Mouse (Mus musculus) embryonic fibroblast, embryonic 13.5 days (primary cell): ENCODE results near the gene Gpr174.

Source experiments
- CTCF ChIP-seq: IDR thresholded peaks from 2 replicates; pipeline ENCODE4 v1.5.1; 2011; ENCODE audit warnings: mild to moderate bottlenecking, control low read depth, low read length, moderate library complexity, borderline replicate concordance; ENCODE audit not compliant: insufficient read depth
- POLR2A ChIP-seq: IDR thresholded peaks from 2 replicates; pipeline ENCODE4 v1.6.1; 2011; ENCODE audit warnings: low read depth, mild to moderate bottlenecking, control low read depth, low read length, moderate library complexity

DNA sequence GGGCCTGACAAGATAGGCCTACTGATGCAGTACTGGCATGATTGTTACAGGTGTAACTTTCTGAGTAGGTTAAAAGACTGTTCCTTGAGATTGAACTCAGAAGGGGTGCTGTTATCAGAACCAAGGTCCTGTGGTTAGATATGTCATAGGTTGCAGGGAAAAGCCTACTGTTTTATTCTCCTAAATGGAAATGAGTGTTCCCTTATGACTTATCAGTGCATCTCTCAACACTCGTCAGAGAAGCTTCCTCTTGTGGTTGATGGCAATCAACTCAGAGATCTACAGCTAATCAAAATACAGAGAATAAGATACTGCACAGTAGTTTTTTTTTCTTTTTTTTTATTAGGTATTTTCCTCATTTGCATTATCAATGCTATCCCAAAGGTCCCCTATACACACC, 19.2 kb upstream of the Gpr174 start:
- TF ChIP-seq CTCF: no peak
- no peak for TF ChIP-seq POLR2A
